Mouse (Mus musculus) hematopoietic multipotent progenitor cell, adult 10-12 weeks (in vitro differentiated cells): ENCODE data around the gene Calhm4. TPM values are rescaled to one million over a fixed set of nuclear protein-coding genes. Genes with fewer than 3 reads are reported as not detected.

ENCODE experiments used
- polyA plus RNA-seq: library from polyadenylated mRNA; stranded (reverse); fragments of >175 nt; gene quantifications from 2 replicates; pipeline ENCODE4 v1.2.3, GENCODE M21; 2012; ENCODE audit warnings: low replicate concordance

Gene Calhm4
- polyA plus RNA-seq = not detected in 2 replicates

DNA sequence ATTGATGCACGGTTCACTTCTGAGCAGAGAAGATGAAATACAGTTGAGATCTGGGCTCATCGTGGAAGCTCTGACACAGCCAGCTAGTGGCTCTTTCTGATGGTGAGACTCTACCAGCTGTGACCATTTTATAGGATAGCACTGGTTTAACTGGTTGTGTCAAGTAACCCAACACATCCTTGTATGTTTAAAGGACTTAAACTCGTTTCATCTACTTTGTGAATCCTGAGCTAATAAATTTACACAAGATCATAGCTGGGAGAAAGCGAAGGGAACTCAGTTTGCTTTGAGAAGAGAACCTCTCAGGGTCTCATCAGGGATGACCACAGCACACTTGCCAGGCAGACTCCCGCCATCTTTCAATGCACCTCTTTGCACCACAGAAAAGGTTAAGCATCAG, at the start of gene Calhm4:
Gene Calhm4 (minus strand): TSS at position 101 of the 400 bp plus-strand sequence.

DNA sequence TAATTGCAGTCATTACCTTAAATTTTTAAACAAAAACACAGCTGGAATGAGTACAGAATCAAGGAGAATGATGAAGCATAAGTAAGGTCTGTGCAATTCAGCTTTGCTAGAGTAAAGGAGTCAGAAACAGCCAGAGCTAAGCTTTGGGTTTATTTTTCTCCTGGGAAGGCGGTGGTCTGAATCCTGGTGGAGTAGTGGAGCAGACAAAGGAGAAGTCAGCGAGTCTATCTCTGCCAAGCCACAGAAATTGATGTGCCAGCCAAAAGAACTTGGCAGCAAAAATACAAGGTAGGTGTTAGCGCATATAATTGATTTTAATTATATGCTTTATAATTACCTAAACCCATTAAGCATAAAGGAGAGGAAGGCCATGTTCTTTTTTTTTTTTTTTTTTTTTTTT, 6.7 kb downstream of the Calhm4 start, which contains the start of gene Trappc3l:
Gene Trappc3l (plus strand): TSS at position 197 of the 400 bp plus-strand sequence.

DNA sequence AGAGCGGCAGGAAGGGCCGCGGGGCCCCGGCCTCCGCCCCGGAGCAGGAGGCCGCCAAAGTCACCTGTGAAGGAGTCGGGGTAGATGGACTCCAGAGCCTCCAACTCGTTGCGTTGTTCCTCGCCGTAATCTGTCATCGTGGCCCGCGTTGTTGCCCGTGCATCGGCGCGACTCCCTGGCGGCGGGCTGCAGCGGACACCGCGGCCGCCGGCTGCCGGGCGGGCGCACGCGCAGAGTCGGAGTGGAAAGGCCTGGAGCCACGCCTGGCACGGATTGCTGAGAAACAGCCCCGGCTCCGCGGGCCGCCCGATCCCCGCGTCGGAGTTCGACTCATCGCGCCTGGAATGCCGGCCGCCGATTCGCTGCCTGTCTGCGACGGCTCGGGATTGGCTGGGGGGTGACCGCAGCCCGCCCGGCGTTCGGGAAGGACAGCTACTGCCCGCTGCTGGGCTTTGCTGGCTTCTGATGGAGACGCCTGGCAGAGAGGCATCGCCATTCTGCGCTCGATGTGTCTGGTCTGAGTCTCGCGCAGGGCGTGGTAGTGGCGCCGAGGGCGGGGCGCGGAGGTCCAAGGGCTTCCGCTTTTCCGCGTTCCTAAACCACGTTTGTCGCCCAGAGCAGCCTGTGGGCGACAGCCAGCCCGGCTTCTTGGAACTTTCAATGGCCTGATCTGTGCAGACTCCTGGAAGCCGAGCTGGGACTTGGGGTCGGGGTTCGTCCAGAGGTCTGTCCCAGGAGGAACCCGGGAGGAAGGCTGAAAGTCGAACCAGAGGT, 24.6 kb downstream of the Calhm4 start, which contains the start of gene Rwdd1:
Gene Rwdd1 (minus strand): TSS at position 323 of the 774 bp plus-strand sequence.

Other genes starting within 250 kb of the Calhm4 start
- not detected in 2 replicates for gene Sult3a1, start 186.6 kb downstream of the Calhm4 start, polyA plus RNA-seq
- gene Rsph4a, start 139.2 kb downstream of the Calhm4 start, polyA plus RNA-seq = not detected in 2 replicates
- gene Zup1, start 93.0 kb downstream of the Calhm4 start, polyA plus RNA-seq = 5.4 and 8.7 TPM in 2 replicates
- gene Rwdd1, start 24.7 kb downstream of the Calhm4 start, polyA plus RNA-seq = 49.3 and 90.3 TPM in 2 replicates
- gene Trappc3l, start 6.7 kb downstream of the Calhm4 start, polyA plus RNA-seq = not detected in 2 replicates
- gene Calhm5, start 52.2 kb upstream of the Calhm4 start, polyA plus RNA-seq = not detected in 2 replicates
- 20.3 and 22.2 TPM in 2 replicates for gene Calhm6, start 83.7 kb upstream of the Calhm4 start, polyA plus RNA-seq
- gene Dse, start 163.4 kb upstream of the Calhm4 start, polyA plus RNA-seq = 2.7 and 5.2 TPM in 2 replicates
- gene Tspyl1, start 237.9 kb upstream of the Calhm4 start, polyA plus RNA-seq = 25.7 and 51.4 TPM in 2 replicates